ENCODE assay signal across 20 mouse cellular contexts in genomic region chr6:62919092-62919491, GRCm38 (mm10).
DNase-seq lines count a peak whose midpoint lies in the region; ATAC-seq and TF ChIP-seq lines count a peak whose summit lies in the region.
"Had no signal": no experiment of that assay in that cellular context is flagged by ENCODE, and none has a peak within 500 bp of the region (broad histone marks: within the 10 kb centered on the region; RNA-seq: fewer than 3 reads in every experiment).

No protein-coding gene starts in this region.

- no peaks in the 10 kb centered on the region for H3K27me3 ChIP-seq in hindbrain, postnatal 0 days (ENCODE audit: insufficient read depth, low read length)
- H3K27me3 ChIP-seq in hindbrain, embryonic 16.5 days (replicated peaks; ENCODE audit: control insufficient read depth, insufficient read depth, low read length): no peaks in the 10 kb centered on the region
- H3K27me3 ChIP-seq: forebrain, embryonic 15.5 days; heart, embryonic 13.5 days; hindbrain, embryonic 12.5 days; midbrain, embryonic 12.5 days had no signal

- H3K9me3 ChIP-seq in hindbrain, postnatal 0 days (ENCODE audit: low read length): no peaks in the 10 kb centered on the region
- H3K9me3 ChIP-seq in hindbrain, embryonic 16.5 days (ENCODE audit: control insufficient read depth, low read length): no peaks in the 10 kb centered on the region
- H3K9me3 ChIP-seq: embryonic facial prominence, embryonic 10.5 days; forebrain, embryonic 15.5 days; heart, embryonic 13.5 days; hindbrain, embryonic 12.5 days; midbrain, embryonic 12.5 days had no signal

- no peak for TF ChIP-seq CTCF in hindbrain, postnatal 0 days (IDR thresholded peaks at IDR 0.05; ENCODE audit: low read depth)

- H3K4me2 ChIP-seq in hindbrain, postnatal 0 days (ENCODE audit: low read depth, low read length): no peak overlapping the region
- no peak overlapping the region for H3K4me2 ChIP-seq in hindbrain, embryonic 16.5 days (ENCODE audit: low read length)
- H3K4me2 ChIP-seq: forebrain, embryonic 15.5 days; heart, embryonic 13.5 days; hindbrain, embryonic 12.5 days; midbrain, embryonic 12.5 days had no signal

- 0 out of 2 replicates have a peak, but pooled peaks have one; percentile 38 for ATAC-seq in hindbrain, postnatal 0 days
- no peak for ATAC-seq in hindbrain, embryonic 16.5 days
- ATAC-seq: CD4-positive, CD25-positive, alpha-beta regulatory T cell, adult 4 months; forebrain, embryonic 15.5 days; inflammation-experienced regulatory T-cells, adult 6 months had no signal

- DNase-seq in cerebellum, adult 11-12 months: peak; percentile 35
- DNase-seq in cerebellum, adult 11 months: no peak
- peak; percentile 16 for DNase-seq in hindbrain, postnatal 0 days (ENCODE audit: low spot score)
- DNase-seq in brain, adult 2 months (ENCODE audit: low read depth, low spot score): peak; percentile 60
- peak; percentile 46 for DNase-seq in cerebellum, adult 9-11 months
- no peak for DNase-seq in embryo, embryonic 9.5 days (ENCODE audit: extremely low spot score)
- DNase-seq in testis, postnatal 14 days (ENCODE audit: low spot score): no peak
- DNase-seq: kidney, adult 18-20 months; kidney, postnatal 10 days had no signal

- H3K36me3 ChIP-seq in hindbrain, postnatal 0 days (ENCODE audit: insufficient read depth, low read length): no peaks in the 10 kb centered on the region
- no peaks in the 10 kb centered on the region for H3K36me3 ChIP-seq in hindbrain, embryonic 16.5 days (ENCODE audit: control insufficient read depth, insufficient read depth, low read length)
- H3K36me3 ChIP-seq: embryonic facial prominence, embryonic 10.5 days; forebrain, embryonic 15.5 days; heart, embryonic 13.5 days; hindbrain, embryonic 12.5 days; midbrain, embryonic 12.5 days had no signal

- no peak overlapping the region for H3K9ac ChIP-seq in hindbrain, postnatal 0 days (replicated peaks; ENCODE audit: low read length)
- H3K9ac ChIP-seq in hindbrain, embryonic 16.5 days (ENCODE audit: low read depth, low read length): no peak overlapping the region
- H3K9ac ChIP-seq: forebrain, embryonic 15.5 days; heart, embryonic 13.5 days; hindbrain, embryonic 12.5 days; liver, embryonic 14.5 days; midbrain, embryonic 12.5 days had no signal

- H3K27ac ChIP-seq in hindbrain, postnatal 0 days: no peak overlapping the region
- no peak overlapping the region for H3K27ac ChIP-seq in hindbrain, embryonic 16.5 days (ENCODE audit: low read depth, low read length)
- H3K27ac ChIP-seq: embryonic facial prominence, embryonic 10.5 days; forebrain, embryonic 15.5 days; heart, embryonic 13.5 days; hindbrain, embryonic 12.5 days; layer of hippocampus, adult 2 months; liver, embryonic 14.5 days; midbrain, embryonic 12.5 days; stomach, postnatal 0 days had no signal

- no peaks in the 10 kb centered on the region for H3K4me1 ChIP-seq in hindbrain, postnatal 0 days (ENCODE audit: insufficient read depth, low read length)
- no peaks in the 10 kb centered on the region for H3K4me1 ChIP-seq in hindbrain, embryonic 16.5 days (ENCODE audit: control insufficient read depth, insufficient read depth, low read depth, low read length)
- H3K4me1 ChIP-seq: embryonic facial prominence, embryonic 10.5 days; forebrain, embryonic 15.5 days; hindbrain, embryonic 12.5 days; midbrain, embryonic 12.5 days had no signal

- H3K4me3 ChIP-seq in hindbrain, postnatal 0 days (ENCODE audit: low read length): no peak overlapping the region
- H3K4me3 ChIP-seq in hindbrain, embryonic 16.5 days (ENCODE audit: low read length): no peak overlapping the region
- H3K4me3 ChIP-seq: embryonic facial prominence, embryonic 10.5 days; forebrain, embryonic 15.5 days; heart, embryonic 13.5 days; hindbrain, embryonic 12.5 days; layer of hippocampus, adult 2 months; midbrain, embryonic 12.5 days had no signal

Comparison
In these comparisons a context has a peak if more than half of its experiments do, and no peak if none do; other contexts are left out.
1. DNase-seq: peak in cerebellum, adult 11-12 months (single experiment), hindbrain, postnatal 0 days (single experiment), brain, adult 2 months (single experiment) and cerebellum, adult 9-11 months (single experiment); none in cerebellum, adult 11 months (single experiment), embryo, embryonic 9.5 days (single experiment) and testis, postnatal 14 days (single experiment).